Mouse (Mus musculus): ENCODE measurements around the gene Fuk.
A peak's percentile ranks its signal among the peaks of the same experiment; 100 is the strongest.
"Not testable (repeated sequence)": the region's sequence is repeated elsewhere in the genome, so short reads cannot be mapped to it uniquely, and the experiment has no call there.

Fuk gene

DNA sequence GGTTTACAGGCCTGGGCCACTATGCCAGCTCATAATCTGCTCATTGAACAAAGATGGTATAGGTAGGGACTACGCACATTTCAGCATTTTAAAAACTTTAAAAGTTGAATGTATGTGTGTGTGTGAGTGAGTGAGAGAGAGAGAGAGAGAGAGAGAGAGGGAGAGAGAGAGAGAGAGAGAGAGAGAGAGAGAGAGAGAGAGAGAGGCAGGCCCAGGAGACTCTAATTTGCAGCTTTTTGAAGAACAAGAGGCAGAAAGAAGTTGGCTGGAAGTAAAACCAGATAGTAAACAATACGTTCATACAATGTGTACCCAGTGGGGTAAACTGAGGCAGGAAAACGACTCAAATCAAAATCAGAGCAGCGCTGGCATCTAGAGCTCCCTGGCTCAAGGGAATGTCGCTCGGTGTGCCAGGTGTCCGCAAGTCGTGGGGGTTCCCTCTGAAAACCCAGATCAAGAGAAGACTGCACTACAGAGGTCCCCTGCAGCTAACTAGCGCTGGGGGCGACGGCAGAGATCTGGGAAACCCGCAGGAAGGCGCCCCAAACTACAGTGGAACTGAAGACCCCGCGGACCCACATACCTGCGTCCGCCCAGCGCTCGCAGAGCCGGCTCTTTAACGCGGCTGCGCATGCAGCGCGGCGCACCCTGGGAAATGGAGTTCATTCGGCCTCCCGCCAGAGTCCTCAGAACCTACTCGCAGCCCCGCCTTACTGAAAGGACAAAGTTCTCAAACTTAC lies at the start of gene Fuk:
Gene Fuk, minus strand, starts transcription at position 650 of the 740 bp plus-strand sequence.
- DNase-seq (ENCODE audit: extremely low spot score, low read depth, low spot score), result no peak

DNA sequence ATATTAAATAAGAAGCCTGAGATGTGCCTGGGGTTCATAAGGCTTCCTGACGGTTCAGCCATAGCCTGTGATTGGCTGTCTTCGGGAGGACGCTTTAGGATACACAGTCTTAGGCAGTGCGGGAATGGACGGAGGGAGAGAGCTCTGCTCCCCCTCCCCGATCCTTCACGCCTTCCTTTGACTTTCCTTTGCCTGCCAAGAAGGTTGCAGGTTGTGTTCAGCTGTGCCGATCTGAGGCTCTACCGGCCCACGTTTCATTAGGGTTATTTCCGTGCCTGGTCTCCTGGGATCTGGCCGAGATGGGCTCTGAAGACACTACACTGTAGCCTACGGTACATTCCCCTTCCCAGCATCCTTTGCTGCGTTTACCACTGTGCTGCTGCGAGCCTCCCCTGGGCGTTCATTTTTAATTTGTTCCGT lies 47.8 kb upstream of the Fuk start:
- no peak for DNase-seq (ENCODE audit: extremely low spot score, low read depth, low spot score)

DNA sequence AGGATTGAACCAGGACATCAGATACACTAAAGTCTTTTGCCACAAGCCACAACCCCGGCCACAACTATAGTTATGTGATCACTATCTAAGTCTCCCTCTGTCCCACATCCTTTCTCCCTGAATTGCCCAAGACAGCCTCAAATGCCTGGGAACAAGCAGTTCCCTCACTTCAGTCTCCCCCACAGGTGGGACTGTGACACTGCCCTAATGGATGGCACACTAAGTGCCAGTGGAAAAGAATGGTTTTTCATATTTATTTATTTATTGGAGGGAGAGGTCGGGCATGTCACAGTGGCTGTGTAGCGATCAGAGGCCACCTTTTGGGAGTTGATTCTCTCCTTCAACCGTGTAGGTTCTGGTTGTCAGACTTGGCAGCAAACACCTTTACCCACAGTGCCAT lies 43.4 kb upstream of the Fuk start:
- DNase-seq (ENCODE audit: extremely low spot score, low read depth, low spot score), result no peak

DNA sequence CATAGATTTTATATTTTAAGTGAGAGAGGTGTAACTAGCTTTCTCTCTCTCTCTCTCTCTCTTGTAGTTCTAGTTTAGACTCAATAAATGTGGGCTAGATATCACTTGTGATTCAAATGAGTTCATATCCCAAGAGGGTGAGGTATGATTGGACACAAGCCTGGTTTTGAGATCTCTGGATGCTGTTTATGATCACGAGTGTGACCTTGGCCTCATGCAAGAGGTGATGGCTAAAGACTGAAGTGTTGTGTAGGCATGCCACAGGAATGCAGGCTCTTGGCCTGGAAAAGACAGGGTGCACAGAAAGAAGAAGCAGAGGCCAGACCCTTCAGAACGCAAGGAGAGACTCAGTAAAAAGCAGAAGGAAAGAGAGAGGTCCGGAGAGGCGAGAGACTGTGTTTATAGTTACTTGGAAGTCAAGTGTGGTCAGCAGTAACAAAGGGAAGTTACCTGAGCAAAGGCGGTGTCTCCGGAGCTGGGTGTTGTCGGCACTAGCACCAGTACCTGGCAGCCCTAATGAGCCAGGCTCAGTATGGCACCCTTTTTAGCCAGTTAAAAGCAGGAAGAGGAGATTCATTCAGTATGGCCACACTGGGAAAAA lies 42.1 kb upstream of the Fuk start:
- DNase-seq (ENCODE audit: extremely low spot score, low read depth, low spot score), result no peak

DNA sequence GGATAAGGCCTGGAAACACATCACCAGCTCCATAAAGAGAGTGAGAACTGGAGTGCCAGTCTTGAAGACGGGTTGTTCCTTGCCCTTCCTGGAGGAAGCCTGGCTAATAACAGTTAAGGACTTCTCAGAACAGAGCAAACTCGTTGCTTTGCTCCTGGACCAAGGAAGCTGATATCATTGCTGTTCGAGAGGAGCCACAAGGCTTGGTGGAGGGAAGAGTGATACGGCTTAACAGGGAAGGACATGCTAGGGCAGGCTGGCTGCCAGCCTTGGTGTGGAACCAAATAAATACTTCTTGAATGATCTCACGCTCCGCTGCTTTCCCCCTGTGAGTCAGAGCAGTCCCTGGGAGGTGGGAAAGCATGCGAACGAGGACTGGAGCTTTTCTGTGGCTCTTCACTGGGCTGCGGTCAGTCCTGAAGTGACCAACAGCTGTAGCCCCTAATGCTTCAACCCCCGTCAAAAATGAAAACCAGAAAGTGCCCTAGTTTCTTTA lies 39.2 kb upstream of the Fuk start:
- DNase-seq (ENCODE audit: extremely low spot score, low read depth, low spot score), result no peak

DNA sequence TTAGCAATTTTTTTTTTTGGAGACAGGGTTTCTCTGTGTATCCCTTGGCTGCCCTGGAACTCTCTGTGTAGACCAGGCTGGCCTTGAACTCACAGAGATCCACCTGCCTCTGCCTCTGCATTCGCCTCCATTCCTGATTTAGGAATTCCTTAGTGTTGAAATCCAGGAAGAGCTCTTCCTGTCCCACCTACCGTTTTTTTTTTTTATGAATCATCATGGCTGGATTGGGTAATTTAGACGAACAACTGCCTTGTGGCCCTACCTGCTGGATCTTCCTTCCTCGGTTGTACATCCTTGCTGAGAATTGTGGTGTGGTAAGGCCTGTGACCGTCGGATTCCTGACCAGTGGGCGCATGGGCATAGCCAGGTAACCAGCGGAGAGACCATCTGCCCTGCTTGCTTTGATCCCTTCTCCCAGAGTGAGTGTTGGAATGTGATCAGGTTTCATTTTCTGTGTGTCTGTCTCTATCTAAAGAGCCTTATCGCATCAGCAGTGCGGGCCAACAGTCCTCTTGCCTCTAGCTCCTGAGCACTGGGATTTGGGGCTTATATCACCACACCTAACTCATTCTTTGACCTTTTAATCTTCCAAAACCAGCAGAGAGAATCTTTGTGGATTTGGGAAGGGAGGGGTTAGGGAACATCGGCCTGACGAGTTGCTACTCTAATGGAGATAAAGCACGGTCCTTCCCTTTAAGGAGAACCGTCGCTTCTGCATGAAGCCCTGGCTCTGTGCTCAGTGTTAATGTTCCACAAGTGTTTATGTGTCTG lies 38.6 kb upstream of the Fuk start:
- no peak for DNase-seq (ENCODE audit: extremely low spot score, low read depth, low spot score)

DNA sequence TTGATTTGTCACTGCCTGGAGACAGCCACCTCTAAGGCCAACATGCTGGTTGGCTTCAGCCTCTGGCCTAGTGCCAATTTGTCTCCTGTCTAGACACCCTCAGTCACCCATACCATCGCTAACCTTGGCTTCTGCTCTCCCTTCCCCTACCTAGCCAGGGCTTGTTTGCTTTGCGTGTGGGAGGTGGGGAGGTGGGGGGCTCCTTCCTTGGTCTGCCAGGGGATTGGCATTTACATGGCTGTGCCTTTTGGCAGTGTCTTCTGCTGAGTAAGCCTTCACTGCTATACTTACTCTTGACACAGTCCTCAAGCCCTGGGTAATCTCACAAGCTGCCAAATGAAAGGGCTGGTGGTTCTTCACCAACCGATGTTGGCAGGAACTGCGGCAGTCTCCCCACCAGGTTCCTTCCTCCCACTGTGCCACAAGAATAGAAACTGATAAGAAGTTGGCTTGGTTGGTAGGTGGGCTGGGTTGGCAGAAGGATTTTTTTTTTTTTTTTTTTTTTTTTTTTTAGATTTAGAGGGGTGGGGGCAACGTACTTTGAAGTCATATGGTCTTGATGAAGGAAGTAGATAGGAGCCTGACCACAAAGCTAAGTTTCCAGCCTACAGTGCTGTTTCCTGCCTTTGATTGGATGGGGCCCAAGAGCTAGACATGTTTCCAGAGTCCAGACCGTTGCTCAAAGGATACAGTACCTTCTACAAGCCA lies 36.7 kb upstream of the Fuk start:
- DNase-seq (ENCODE audit: extremely low spot score, low read depth, low spot score), result no peak

DNA sequence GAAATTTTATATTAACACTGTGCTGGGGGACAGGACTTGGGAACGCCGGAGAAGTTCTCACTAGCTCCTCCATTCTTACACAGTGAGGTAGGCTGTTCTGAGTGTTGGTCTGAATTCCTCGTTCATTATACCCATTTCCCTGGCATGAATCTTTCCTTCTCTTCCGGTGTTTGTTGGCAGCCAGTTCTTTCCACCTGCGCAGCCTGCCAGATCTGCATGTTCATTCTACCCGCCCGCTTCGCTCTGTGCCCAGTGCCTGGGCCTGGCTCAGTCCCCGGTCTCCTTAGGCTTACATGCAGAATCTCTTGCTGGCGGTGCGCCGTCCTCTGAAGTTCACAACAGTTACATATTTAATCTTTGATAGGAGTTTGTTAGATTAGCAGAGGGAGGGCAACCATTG lies 33.9 kb upstream of the Fuk start:
- no peak for DNase-seq (ENCODE audit: extremely low spot score, low read depth, low spot score)

DNA sequence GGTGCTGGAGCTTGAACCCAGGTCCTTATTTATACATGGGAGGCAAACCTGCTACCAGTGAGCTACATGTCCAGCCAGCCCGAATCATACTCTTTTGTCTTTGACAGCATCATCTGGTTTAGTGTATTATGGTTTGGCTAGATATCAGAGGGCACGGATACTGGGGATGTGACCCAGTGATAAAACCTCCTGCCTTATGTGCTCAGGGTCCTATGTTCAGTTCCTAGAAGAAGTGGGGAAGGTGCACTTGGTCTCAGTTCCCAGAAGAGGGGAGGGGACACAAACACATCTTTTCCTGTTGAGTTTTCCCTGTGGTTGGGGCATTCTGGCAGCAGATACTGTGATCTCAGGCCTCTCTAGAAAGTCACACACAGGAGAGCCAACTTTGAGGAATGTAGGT lies 31.0 kb upstream of the Fuk start:
- no peak for DNase-seq (ENCODE audit: extremely low spot score, low read depth, low spot score)

DNA sequence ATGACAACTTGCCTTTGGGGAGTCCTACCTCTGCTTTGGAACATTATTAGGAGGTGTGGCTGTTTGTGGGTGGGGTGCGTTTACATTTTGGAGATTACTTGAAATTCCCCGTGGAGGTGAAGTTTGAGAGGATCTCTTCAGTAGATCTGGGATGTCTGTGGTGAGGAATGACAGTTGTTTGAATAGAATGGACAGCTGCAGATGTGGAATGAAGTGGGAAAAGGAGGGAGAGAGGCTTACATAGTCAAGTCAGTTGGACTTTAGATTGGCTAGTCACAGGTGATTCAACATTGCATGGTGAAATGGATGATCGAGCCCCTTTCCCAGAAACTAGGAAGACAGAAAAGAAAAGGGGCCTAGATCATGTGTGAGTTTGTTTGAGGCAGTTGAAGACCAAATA lies 30.2 kb upstream of the Fuk start:
- no peak for DNase-seq (ENCODE audit: extremely low spot score, low read depth, low spot score)

DNA sequence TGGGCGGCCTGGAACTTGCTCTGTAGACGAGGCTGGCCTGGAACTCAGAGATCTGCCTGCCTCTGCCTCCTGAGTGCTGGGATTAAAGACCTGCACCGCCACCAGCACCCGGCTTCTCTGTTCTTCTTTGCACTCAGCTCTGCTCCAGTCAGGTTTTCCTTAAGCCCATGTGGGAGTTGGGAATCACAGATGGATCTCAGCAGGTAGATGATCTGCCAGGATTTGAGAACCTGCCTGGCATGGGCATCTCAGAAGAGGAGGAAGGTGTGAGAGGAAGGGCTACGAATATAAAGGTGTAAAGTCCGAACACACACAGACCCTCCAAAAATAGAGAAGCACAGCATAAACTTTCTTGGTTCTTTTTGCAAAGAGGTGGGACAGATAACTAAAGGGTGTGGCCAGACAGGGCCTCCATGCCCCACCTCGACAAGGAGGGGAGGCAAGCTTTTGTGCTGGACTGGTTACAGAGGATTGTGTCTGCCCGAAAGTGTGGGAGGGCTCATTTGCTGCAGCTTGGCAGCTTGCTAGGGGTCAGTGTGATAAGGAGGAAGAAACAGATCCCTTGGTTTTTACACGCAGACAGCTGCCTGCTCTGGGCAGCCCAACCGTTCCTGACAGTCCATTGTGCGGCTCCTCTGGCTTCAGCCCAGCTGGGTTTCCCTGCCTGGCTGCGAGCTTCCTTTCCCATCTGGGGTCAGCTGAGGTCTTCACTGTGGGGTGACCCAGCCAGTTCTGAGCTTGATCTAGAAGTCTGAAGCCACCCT lies 29.1 kb upstream of the Fuk start:
- DNase-seq (ENCODE audit: extremely low spot score, low read depth, low spot score), result no peak

DNA sequence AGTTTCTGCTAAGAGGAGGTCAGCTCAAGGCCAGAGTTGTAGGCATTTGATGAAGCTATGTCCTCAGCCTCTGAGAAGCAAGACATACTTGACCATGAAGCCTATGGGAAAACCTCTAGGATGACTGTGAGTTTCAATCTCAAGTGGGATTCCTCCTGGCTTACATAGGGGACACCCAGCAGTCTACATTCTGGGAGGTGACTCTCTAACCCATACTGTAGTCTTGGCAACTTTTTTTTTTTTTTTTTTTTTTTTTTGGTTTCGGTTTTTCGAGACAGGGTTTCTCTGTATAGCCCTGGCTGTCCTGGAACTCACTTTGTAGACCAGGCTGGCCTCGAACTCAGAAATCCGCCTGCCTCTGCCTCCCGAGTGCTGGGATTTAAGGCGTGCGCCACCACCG lies 27.4 kb upstream of the Fuk start:
- not testable (repeated sequence) for DNase-seq (ENCODE audit: extremely low spot score, low read depth, low spot score)

DNA sequence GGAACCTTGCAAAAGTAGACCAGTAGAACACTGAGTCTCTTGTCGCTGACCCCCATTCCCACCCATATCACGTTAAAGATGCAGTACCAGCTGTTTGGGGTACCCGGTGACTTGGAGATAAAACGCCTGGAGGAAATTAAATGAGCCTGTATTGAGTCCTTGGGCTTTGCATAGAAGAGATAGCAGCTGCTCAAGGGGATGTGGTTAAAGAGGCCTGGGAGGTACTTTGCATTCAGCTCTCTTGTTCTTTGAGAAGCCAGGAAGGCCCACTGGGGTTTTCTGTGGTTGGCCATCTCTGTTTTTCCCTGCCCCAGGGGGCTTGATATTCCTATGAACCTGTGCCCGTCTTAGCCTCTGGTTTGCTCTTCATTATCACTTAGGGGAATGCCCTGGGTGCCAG lies 26.8 kb upstream of the Fuk start:
- no peak for DNase-seq (ENCODE audit: extremely low spot score, low read depth, low spot score)

DNA sequence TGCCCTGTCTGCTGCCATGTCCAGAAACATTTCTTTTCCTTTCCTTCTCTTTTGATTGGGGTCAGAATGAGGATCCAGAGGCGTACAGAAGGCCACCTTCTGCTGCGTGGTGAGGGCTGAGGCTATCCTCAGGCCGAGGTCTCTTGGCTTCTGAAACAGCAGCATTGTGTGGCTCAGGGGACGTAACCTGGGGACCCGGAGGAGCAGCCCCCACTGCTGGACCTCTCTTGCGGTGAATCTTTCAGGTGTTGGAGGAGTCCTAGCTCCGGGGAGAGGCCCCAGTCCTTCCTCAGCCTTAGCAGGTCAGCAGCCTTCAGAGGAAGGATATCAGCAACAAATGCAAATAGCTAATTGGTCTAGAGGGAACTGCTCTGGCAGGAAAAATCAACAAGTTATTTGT lies 26.1 kb upstream of the Fuk start:
- DNase-seq (ENCODE audit: extremely low spot score, low read depth, low spot score), result no peak

DNA sequence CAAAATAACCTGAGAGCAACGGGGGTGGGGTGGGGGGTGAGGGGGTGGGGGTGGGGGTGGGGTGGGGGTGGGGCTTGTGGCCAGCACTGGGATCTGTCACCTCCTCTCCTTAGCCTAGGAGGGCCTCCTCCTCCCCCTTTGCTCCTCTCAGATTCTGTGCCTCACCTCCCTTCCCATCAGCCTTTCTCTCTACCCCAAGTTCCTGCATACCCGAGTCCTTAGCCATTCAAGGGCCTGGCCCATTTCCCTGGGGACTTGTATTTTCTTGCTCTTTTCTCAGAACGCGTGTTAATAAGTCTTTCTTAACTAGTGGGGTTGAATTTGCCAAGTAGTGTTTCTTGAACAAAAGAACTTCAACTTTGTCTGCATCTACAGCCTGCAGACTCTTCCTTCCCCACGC lies 24.4 kb upstream of the Fuk start:
- DNase-seq (ENCODE audit: extremely low spot score, low read depth, low spot score), result no peak

DNA sequence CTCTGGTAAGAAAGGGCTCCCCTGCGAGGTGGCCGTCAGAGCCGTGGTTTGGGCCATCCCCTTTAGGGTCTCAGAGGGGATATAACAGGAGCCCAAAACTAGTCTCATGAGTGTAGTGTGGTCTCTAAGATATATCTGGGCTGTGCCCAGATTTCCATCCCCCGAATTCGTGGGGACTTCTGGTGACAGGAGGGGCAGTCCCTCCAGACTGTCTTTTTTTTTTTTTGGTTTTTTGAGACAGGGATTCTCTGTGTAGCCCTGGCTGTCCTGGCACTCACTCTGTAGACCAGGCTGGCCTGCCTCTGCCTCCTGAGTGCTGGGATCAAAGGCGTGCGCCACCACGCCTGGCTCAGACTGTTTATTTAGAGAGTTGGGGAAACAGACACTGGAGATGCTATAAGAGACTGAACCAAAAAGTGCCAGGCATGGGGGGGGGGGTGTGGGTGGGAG lies 23.4 kb upstream of the Fuk start:
- DNase-seq (ENCODE audit: extremely low spot score, low read depth, low spot score), result no peak

DNA sequence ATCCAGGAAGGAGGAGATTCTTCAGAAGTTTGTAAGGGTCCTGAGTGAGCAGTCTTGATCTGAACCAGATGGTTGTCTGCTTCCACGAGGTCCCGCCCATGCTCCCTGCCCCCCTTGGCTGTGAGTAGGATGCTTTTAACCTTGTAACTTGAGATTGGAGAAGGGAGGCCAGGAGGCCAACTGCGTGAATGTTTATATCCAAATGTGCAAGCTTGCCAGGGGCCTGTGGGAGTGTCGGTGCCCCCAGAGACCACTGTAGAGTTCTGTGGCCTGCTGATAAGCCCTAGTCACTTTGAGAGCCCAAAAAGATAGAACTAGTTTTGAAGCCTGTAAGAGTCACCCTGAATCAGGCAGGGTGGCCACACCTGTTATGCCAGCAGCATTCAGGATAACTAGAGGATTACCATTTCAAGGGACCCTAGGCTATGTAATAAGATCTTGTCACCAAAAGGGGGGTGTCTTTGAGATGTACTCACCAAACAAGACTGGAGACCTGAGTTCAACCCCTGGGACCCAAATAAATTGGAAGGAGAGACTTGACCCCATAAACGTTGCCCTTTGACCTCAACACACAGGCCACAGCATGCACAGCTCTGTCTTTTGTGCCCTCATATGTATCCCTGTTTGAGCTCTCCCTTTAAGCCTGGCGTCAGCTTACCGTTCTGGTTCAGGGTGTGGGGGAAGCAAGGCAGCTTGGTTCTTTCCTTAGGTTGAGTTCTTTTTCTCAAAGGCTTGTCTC lies 19.4 kb upstream of the Fuk start:
- peak; percentile 63 for DNase-seq (ENCODE audit: extremely low spot score, low read depth, low spot score)

DNA sequence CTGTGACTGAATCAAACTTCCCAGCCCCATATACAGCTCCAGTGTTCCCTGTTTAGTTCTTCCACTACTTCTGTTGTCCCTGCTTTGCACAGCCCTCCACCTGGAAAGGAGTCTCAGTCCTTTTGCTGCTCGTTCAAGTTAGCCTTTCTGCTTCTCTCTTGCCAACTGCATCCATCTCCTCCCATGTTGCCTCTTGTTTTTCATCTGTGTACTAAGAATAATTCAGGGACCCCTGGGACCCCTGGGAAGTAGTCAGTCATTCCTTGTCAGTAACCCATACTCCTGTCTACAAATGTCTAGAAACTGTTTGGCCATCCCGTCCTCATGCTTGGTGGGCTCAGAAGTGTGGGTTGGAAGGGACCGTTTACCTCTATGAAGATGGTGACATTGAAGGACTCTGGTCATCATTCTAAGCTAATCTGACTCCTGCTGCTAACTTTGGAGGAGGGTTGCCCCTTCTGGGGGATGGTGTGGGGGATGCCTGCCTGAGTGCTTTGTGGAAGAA lies 18.5 kb upstream of the Fuk start:
- no peak for DNase-seq (ENCODE audit: extremely low spot score, low read depth, low spot score)

DNA sequence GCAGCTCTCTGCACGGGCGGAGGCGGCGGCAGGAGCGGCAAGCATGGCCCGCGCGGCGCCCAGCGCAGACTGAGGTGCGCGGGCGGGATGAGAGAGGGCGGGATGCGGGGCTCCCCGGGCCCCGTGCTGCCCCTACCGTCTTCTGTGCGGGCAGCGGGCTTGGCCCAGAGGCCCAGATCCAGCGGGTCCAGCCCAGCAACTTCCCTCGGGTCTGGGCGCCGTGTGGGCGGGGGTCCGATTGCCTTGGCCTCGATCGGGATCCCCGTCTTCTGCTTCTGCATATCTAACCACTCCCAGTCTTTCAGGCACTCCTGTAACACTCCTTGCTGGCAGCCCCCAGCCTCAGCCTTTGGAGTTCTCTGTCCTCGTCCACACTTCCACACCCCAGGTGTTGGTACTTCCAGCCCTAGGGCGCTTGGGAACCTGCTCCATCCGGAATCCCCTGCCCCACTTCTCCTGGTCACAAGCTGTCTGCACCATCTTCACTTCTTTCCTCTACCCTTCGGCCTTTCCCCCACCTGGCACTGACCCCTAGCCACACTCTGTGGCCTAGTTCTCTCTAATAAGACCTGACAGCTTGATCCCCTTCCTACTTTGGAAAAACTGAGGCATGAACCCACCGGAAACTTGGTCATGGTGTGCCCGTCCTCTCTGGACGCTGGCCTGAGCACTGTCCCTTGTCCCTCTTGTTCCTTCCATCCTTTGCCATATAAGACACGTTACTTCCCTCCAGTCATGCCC lies 17.9 kb upstream of the Fuk start:
- no peak for DNase-seq (ENCODE audit: extremely low spot score, low read depth, low spot score)

Measured in hindlimb bud, embryonic 11.5 days (tissue).